Mouse (Mus musculus) thymus, postnatal 4 days (tissue): ENCODE measurements at regions not wholly inside any gene's neighbourhood (a gene's known extent, or its start where the extent isn't known, plus 50 kb on each side); places are given as distances from the start of the nearest gene placed in this dataset.
"Not testable (repeated sequence)": the region's sequence is repeated elsewhere in the genome, so short reads cannot be mapped to it uniquely, and the experiment has no call there.

Experiments
- DNase-seq: peaks from one replicate; pipeline ENCODE4 v3.0.0; 2021

GRCm38 (mm10) chr16:93335322-93336111 lies 268.3 kb downstream of the Setd4 start:
- no peak for DNase-seq

- DNase-seq = no peak
These were observed 270.2 kb downstream of the Setd4 start for GRCm38 (mm10) chr16:93333654-93334053.

- no peak for DNase-seq
These were observed 275.0 kb downstream of the Setd4 start for GRCm38 (mm10) chr16:93328680-93329395.

- DNase-seq = no peak
These were observed 279.0 kb downstream of the Setd4 start for GRCm38 (mm10) chr16:93324911-93325310.

GRCm38 (mm10) chr16:93323172-93323571 lies 280.7 kb downstream of the Setd4 start:
- no peak for DNase-seq

- no peak for DNase-seq
These were observed 284.3 kb downstream of the Setd4 start for GRCm38 (mm10) chr16:93319581-93319980.

GRCm38 (mm10) chr16:93311644-93312043 lies 292.2 kb downstream of the Setd4 start:
- DNase-seq = no peak

- no peak for DNase-seq
These were observed 295.1 kb downstream of the Setd4 start for GRCm38 (mm10) chr16:93308666-93309360.

GRCm38 (mm10) chr16:93306951-93307350 lies 296.9 kb downstream of the Setd4 start:
- DNase-seq = no peak

- not testable (repeated sequence) for DNase-seq
These were observed 297.7 kb downstream of the Setd4 start for GRCm38 (mm10) chr16:93306140-93306539.

- DNase-seq = peak; percentile 29
These were observed 309.4 kb downstream of the Setd4 start for GRCm38 (mm10) chr16:93294430-93294829.

GRCm38 (mm10) chr16:93292965-93293653 lies 310.8 kb downstream of the Setd4 start:
- DNase-seq = peak; percentile 80

- peak; percentile 62 for DNase-seq
These were observed 311.6 kb downstream of the Setd4 start for GRCm38 (mm10) chr16:93292181-93292834.

- DNase-seq = no peak
These were observed 315.8 kb downstream of the Setd4 start for GRCm38 (mm10) chr16:93288036-93288435.

- DNase-seq = no peak
These were observed 316.3 kb downstream of the Setd4 start for GRCm38 (mm10) chr16:93287520-93287919.

- no peak for DNase-seq
These were observed 317.0 kb downstream of the Setd4 start for GRCm38 (mm10) chr16:93286816-93287215.

- DNase-seq = no peak
These were observed 318.7 kb downstream of the Setd4 start for GRCm38 (mm10) chr16:93285191-93285590.

- no peak for DNase-seq
These were observed 322.1 kb downstream of the Setd4 start for GRCm38 (mm10) chr16:93281715-93282114.

- DNase-seq = no peak
These were observed 331.2 kb downstream of the Setd4 start for GRCm38 (mm10) chr16:93272636-93273035.

GRCm38 (mm10) chr16:93272146-93272545 lies 331.7 kb downstream of the Setd4 start:
- DNase-seq = no peak

GRCm38 (mm10) chr16:93264061-93264585 lies 339.7 kb downstream of the Setd4 start:
- no peak for DNase-seq
